Mouse (Mus musculus): ENCODE measurements around the gene Rhbdl3. TPM values are rescaled to one million over a fixed set of nuclear protein-coding genes. Genes with fewer than 3 reads are reported as not detected.
A peak's percentile ranks its signal among the peaks of the same experiment; 100 is the strongest.

Gene Rhbdl3
- polyA plus RNA-seq, 1 experiment from 2014 or later: 3.8 TPM

DNA sequence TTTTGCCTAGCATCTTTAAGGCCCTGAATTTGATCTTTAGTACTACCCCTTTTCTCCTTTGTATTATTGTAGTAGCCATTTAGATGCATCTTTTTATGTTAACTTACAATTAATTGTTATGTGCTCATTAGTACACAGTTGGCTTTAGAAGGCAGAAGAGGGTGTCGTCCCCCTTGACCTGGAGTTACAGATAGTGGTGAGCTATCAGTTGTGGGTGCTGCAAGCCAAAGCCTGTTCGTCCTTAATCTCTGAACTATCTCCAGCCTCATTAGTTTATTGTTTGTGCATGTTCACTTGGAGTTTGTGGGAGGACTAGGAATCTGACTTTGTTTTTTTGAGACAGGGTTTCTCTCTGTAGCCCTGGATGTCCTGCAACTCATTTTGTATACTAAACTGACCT is 86.1 kb downstream of the Rhbdl3 start:
- Histone ChIP-seq H3K27ac (ENCODE audit: low read depth, low read length) (no peak overlapping the region), H3K27me3 (ENCODE audit: control insufficient read depth, insufficient read depth, low read length) (no peaks in the 10 kb centered on the region), H3K4me1 (ENCODE audit: control insufficient read depth, insufficient read depth, low read length) (peaks cover 23% of the 10 kb centered on the region), H3K9me3 (ENCODE audit: control insufficient read depth, low read length) (no peaks in the 10 kb centered on the region), H3K4me3 (ENCODE audit: low read depth, low read length) (no peak overlapping the region), H3K4me2 (ENCODE audit: low read depth, low read length) (peak overlapping the region; percentile 98), H3K9ac (replicated peaks; ENCODE audit: low read depth, low read length) (no peak overlapping the region), H3K36me3 (ENCODE audit: control insufficient read depth, insufficient read depth, low read length) (peaks cover 25% of the 10 kb centered on the region)
- 83% methylated on average over 2 of the region's 2 CpGs for WGBS
- ATAC-seq (ENCODE audit: low read depth): no peak

DNA sequence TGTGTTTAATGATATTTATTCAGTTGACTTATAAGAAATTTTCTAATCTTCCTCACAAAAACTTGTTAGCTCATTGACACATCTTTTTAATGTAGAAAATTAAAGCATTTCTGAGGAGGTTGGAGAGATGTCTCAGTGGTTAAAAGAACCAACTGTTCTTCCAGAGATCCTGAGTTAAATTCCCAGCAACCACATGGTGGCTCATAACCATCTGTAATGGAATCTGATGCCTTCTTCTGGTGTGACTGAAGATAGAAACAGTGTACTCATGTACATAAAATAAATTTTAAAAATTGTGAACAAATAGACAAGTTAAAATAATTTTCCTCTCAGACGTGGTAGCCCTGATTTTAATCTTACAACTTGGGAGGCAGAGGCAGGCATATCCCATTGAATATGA is 89.2 kb downstream of the Rhbdl3 start:
- H3K9me3 ChIP-seq (ENCODE audit: control insufficient read depth, low read length): no peaks in the 10 kb centered on the region
- H3K4me2 ChIP-seq (ENCODE audit: low read depth, low read length): no peak overlapping the region
- 90% methylated on average over 1 of the region's 1 CpGs for WGBS
- H3K4me1 ChIP-seq (ENCODE audit: control insufficient read depth, insufficient read depth, low read length): peaks cover 19% of the 10 kb centered on the region
- peaks cover 44% of the 10 kb centered on the region for H3K36me3 ChIP-seq (ENCODE audit: control insufficient read depth, insufficient read depth, low read length)
- no peak overlapping the region for H3K9ac ChIP-seq (replicated peaks; ENCODE audit: low read depth, low read length)
- no peak overlapping the region for H3K27ac ChIP-seq (ENCODE audit: low read depth, low read length)
- no peaks in the 10 kb centered on the region for H3K27me3 ChIP-seq (ENCODE audit: control insufficient read depth, insufficient read depth, low read length)
- no peak for ATAC-seq (ENCODE audit: low read depth)
- no peak overlapping the region for H3K4me3 ChIP-seq (ENCODE audit: low read depth, low read length)

DNA sequence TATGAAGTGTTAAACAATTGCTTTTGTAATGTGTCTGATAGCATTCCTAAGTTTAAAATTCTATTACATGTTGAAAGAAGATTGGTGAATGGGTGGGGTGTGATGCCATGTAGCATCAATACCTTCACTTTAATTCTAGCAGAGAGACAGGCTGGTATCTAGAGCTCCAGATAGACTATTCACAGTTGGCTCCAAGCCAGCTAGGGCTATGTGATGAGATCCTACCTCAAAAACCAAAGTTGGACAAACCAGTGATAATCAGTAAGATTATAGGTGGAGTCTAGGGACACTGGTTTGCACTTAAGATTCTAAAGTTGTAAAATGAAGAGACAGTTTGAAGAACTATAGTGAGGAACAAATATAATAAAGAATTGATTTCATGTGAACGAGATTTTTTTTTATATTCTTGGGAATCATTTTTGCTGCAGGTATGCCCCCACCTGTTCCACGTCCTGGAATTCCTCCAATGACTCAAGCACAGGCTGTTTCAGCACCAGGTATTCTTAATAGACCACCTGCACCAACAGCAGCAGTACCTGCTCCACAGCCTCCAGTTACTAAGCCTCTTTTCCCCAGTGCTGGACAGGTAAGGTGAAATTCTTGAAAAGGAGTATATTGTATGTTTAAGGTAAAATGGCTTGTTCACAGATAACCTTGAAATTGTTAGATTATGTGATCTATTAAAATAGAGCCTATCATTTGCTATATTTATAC is 90.9 kb downstream of the Rhbdl3 start:
- Histone ChIP-seq H3K9ac (replicated peaks; ENCODE audit: low read depth, low read length) (no peak overlapping the region), H3K36me3 (ENCODE audit: control insufficient read depth, insufficient read depth, low read length) (peaks cover 60% of the 10 kb centered on the region), H3K4me3 (ENCODE audit: low read depth, low read length) (no peak overlapping the region), H3K27ac (ENCODE audit: low read depth, low read length) (no peak overlapping the region), H3K9me3 (ENCODE audit: control insufficient read depth, low read length) (no peaks in the 10 kb centered on the region), H3K4me2 (ENCODE audit: low read depth, low read length) (no peak overlapping the region), H3K4me1 (ENCODE audit: control insufficient read depth, insufficient read depth, low read length) (peaks cover 3% of the 10 kb centered on the region; the same call in 1 of the 2 replicates), H3K27me3 (ENCODE audit: control insufficient read depth, insufficient read depth, low read length) (no peaks in the 10 kb centered on the region)
- 92% methylated on average over 2 of the region's 2 CpGs for WGBS
- ATAC-seq (ENCODE audit: low read depth): no peak

DNA sequence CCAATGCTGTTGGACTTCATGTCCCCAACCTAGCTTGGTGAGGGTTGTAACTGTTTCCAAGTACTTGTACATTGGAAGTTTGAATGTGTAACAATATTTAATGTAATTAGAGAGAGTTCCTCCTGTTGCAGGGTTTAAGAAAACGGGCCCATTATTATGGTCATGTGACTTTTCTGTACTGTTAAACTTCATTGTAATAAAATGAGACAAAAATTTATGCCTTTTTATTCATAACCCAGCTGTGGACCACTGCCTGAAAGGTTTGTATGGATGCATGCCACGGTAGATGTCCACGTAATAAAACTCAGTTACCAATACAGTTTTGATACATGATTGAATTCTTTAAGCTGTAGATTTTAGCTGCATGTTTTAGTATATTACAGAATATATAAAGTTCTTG is 95.2 kb downstream of the Rhbdl3 start:
- Histone ChIP-seq H3K4me3 (ENCODE audit: low read depth, low read length) (no peak overlapping the region), H3K9ac (replicated peaks; ENCODE audit: low read depth, low read length) (no peak overlapping the region), H3K4me2 (ENCODE audit: low read depth, low read length) (no peak overlapping the region), H3K27me3 (ENCODE audit: control insufficient read depth, insufficient read depth, low read length) (no peaks in the 10 kb centered on the region), H3K9me3 (ENCODE audit: control insufficient read depth, low read length) (no peaks in the 10 kb centered on the region), H3K4me1 (ENCODE audit: control insufficient read depth, insufficient read depth, low read length) (no peaks in the 10 kb centered on the region), H3K27ac (ENCODE audit: low read depth, low read length) (no peak overlapping the region), H3K36me3 (ENCODE audit: control insufficient read depth, insufficient read depth, low read length) (peaks cover 63% of the 10 kb centered on the region)
- WGBS: 92% methylated on average over 3 of the region's 3 CpGs
- no peak for ATAC-seq (ENCODE audit: low read depth)

DNA sequence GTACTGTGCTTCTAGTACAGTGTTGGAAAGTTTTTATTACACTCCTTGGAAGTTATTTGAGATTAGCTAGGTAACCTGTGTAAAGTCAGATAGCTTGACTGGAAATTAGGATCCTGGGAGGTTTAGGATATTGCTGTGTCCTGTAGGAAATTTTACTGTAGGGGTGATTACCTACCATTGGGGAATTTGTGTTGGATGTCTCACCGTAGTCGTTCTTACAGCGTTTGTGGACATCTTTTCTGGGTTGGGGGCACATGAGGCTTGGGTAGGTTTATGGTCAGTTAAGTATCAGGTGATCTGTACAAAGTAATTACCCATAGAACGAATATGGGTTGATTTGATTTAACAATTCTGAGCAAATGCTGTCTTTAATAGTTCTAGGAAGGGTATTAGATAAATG is 95.9 kb downstream of the Rhbdl3 start:
- Histone ChIP-seq H3K4me3 (ENCODE audit: low read depth, low read length) (no peak overlapping the region), H3K27ac (ENCODE audit: low read depth, low read length) (no peak overlapping the region), H3K9me3 (ENCODE audit: control insufficient read depth, low read length) (no peaks in the 10 kb centered on the region), H3K36me3 (ENCODE audit: control insufficient read depth, insufficient read depth, low read length) (peaks cover 63% of the 10 kb centered on the region), H3K4me2 (ENCODE audit: low read depth, low read length) (no peak overlapping the region), H3K9ac (replicated peaks; ENCODE audit: low read depth, low read length) (no peak overlapping the region), H3K4me1 (ENCODE audit: control insufficient read depth, insufficient read depth, low read length) (no peaks in the 10 kb centered on the region), H3K27me3 (ENCODE audit: control insufficient read depth, insufficient read depth, low read length) (no peaks in the 10 kb centered on the region)
- WGBS: 88% methylated on average over 4 of the region's 4 CpGs
- no peak for ATAC-seq (ENCODE audit: low read depth)

Other genes with a start within 250 kb of the Rhbdl3 start
- 8.0 and 14.5 TPM in 2 replicates for gene Crlf3, start 219.9 kb upstream of the Rhbdl3 start, polyA plus RNA-seq (2014; fragmentation: Nextera tagmentation; extraction: Ambion mirVana)
- gene Atad5, start 211.5 kb upstream of the Rhbdl3 start, polyA plus RNA-seq (2014; fragmentation: Nextera tagmentation; extraction: Ambion mirVana): 4.9 and 5.7 TPM in 2 replicates
- 22.3 and 22.9 TPM in 2 replicates for gene Tefm, start 158.7 kb upstream of the Rhbdl3 start, polyA plus RNA-seq (2014; fragmentation: Nextera tagmentation; extraction: Ambion mirVana)
- gene Adap2, start 146.8 kb upstream of the Rhbdl3 start, polyA plus RNA-seq (2014; fragmentation: Nextera tagmentation; extraction: Ambion mirVana): 2.5 and 3.3 TPM in 2 replicates
- gene Rnf135, start 117.1 kb upstream of the Rhbdl3 start, polyA plus RNA-seq (2014; fragmentation: Nextera tagmentation; extraction: Ambion mirVana): 2.0 and 3.2 TPM in 2 replicates
- gene Rhot1, start 91.9 kb upstream of the Rhbdl3 start, polyA plus RNA-seq (2014; fragmentation: Nextera tagmentation; extraction: Ambion mirVana): 87.7 and 92.2 TPM in 2 replicates
- gene 5730455P16Rik, start 77.1 kb downstream of the Rhbdl3 start, polyA plus RNA-seq (2014; fragmentation: Nextera tagmentation; extraction: Ambion mirVana): 37.2 and 46.4 TPM in 2 replicates
- gene Zfp207, start 82.4 kb downstream of the Rhbdl3 start, polyA plus RNA-seq (2014; fragmentation: Nextera tagmentation; extraction: Ambion mirVana): 211 and 212 TPM in 2 replicates
- 255 and 303 TPM in 2 replicates for gene Psmd11, start 127.7 kb downstream of the Rhbdl3 start, polyA plus RNA-seq (2014; fragmentation: Nextera tagmentation; extraction: Ambion mirVana)
- gene Cdk5r1, start 176.1 kb downstream of the Rhbdl3 start, polyA plus RNA-seq (2014; fragmentation: Nextera tagmentation; extraction: Ambion mirVana): 83.1 and 84.0 TPM in 2 replicates

All from neural tube, embryonic 14.5 days (tissue).